Mouse (Mus musculus): ENCODE measurements at regions not wholly inside any gene's neighbourhood (a gene's known extent, or its start where the extent isn't known, plus 50 kb on each side); places are given as distances from the start of the nearest gene placed in this dataset.

- ATAC-seq (ENCODE audit: insufficient read depth, low FRiP score), result no peak
- no peak overlapping the region for H3K4me3 ChIP-seq (replicated peaks; ENCODE audit: low read length)
- no peak overlapping the region for H3K9ac ChIP-seq (ENCODE audit: low read length)
- H3K9me3 ChIP-seq (replicated peaks; ENCODE audit: control insufficient read depth, low read length), result peaks cover 8% of the 10 kb centered on the region; the same call in 1 of the 2 replicates
- H3K27me3 ChIP-seq (ENCODE audit: control insufficient read depth, insufficient read depth, low read length), result no peaks in the 10 kb centered on the region
- H3K36me3 ChIP-seq (ENCODE audit: control insufficient read depth, insufficient read depth, low read length), result no peaks in the 10 kb centered on the region
- no peak overlapping the region for H3K4me2 ChIP-seq (ENCODE audit: low read depth, low read length)
- 83% methylated on average over 1 of the region's 1 CpGs for WGBS
- H3K4me1 ChIP-seq (ENCODE audit: control insufficient read depth, insufficient read depth, low read length), result no peaks in the 10 kb centered on the region
- no peak overlapping the region for H3K27ac ChIP-seq (ENCODE audit: low read length)
These were observed 66.1 kb upstream of the 1600014C23Rik start for GRCm38 (mm10) chr17:45799725-45800124.

GRCm38 (mm10) chr17:45798996-45799395 is 65.4 kb upstream of the 1600014C23Rik start:
- Histone ChIP-seq H3K9me3 (replicated peaks; ENCODE audit: control insufficient read depth, low read length) (peaks cover 8% of the 10 kb centered on the region; the same call in 1 of the 2 replicates), H3K4me2 (ENCODE audit: low read depth, low read length) (no peak overlapping the region), H3K4me1 (ENCODE audit: control insufficient read depth, insufficient read depth, low read length) (no peaks in the 10 kb centered on the region), H3K27ac (ENCODE audit: low read length) (no peak overlapping the region), H3K27me3 (ENCODE audit: control insufficient read depth, insufficient read depth, low read length) (no peaks in the 10 kb centered on the region), H3K4me3 (replicated peaks; ENCODE audit: low read length) (no peak overlapping the region), H3K9ac (ENCODE audit: low read length) (no peak overlapping the region), H3K36me3 (ENCODE audit: control insufficient read depth, insufficient read depth, low read length) (no peaks in the 10 kb centered on the region)
- no peak for ATAC-seq (ENCODE audit: insufficient read depth, low FRiP score)
- 58% methylated on average over 11 of the region's 11 CpGs for WGBS

- no peak overlapping the region for H3K4me3 ChIP-seq (replicated peaks; ENCODE audit: low read length)
- H3K9ac ChIP-seq (ENCODE audit: low read length), result no peak overlapping the region
- no peak overlapping the region for H3K27ac ChIP-seq (ENCODE audit: low read length)
- WGBS, result 75% methylated on average over 8 of the region's 8 CpGs
- no peak for ATAC-seq (ENCODE audit: insufficient read depth, low FRiP score)
- H3K9me3 ChIP-seq (replicated peaks; ENCODE audit: control insufficient read depth, low read length), result peaks cover 8% of the 10 kb centered on the region; the same call in 1 of the 2 replicates
- no peaks in the 10 kb centered on the region for H3K4me1 ChIP-seq (ENCODE audit: control insufficient read depth, insufficient read depth, low read length)
- no peaks in the 10 kb centered on the region for H3K36me3 ChIP-seq (ENCODE audit: control insufficient read depth, insufficient read depth, low read length)
- H3K27me3 ChIP-seq (ENCODE audit: control insufficient read depth, insufficient read depth, low read length), result no peaks in the 10 kb centered on the region
- H3K4me2 ChIP-seq (ENCODE audit: low read depth, low read length), result no peak overlapping the region
These were observed 64.8 kb upstream of the 1600014C23Rik start for GRCm38 (mm10) chr17:45798456-45798855.

GRCm38 (mm10) chr17:45797121-45797520 is 63.5 kb upstream of the 1600014C23Rik start:
- 57% methylated on average over 6 of the region's 6 CpGs for whole genome bisulfite sequencing
- H3K27ac ChIP-seq (ENCODE audit: low read length), result no peak overlapping the region

GRCm38 (mm10) chr17:45794926-45795325 is 61.3 kb upstream of the 1600014C23Rik start:
- no peaks in the 10 kb centered on the region for H3K36me3 ChIP-seq (ENCODE audit: control insufficient read depth, insufficient read depth, low read length)
- no peak overlapping the region for H3K4me2 ChIP-seq (ENCODE audit: low read depth, low read length)
- peaks cover 8% of the 10 kb centered on the region for H3K4me1 ChIP-seq (ENCODE audit: control insufficient read depth, insufficient read depth, low read length)
- no peaks in the 10 kb centered on the region for H3K27me3 ChIP-seq (ENCODE audit: control insufficient read depth, insufficient read depth, low read length)
- no peak overlapping the region for H3K9ac ChIP-seq (ENCODE audit: low read length)
- H3K9me3 ChIP-seq (replicated peaks; ENCODE audit: control insufficient read depth, low read length), result 0 out of 2 replicates have a peak, but pooled peaks cover under 1% of the 10 kb centered on the region
- no peak overlapping the region for H3K27ac ChIP-seq (ENCODE audit: low read length)
- no peak overlapping the region for H3K4me3 ChIP-seq (replicated peaks; ENCODE audit: low read length)
- no peak for ATAC-seq (ENCODE audit: insufficient read depth, low FRiP score)
- WGBS, result 80% methylated on average over 7 of the region's 7 CpGs

More at GRCm38 (mm10) chr17:45797121-45797520, 63.5 kb upstream of the 1600014C23Rik start:
- H3K4me1 ChIP-seq (ENCODE audit: control insufficient read depth, insufficient read depth, low read length), result no peaks in the 10 kb centered on the region
- peaks cover 8% of the 10 kb centered on the region; the same call in 1 of the 2 replicates for H3K9me3 ChIP-seq (replicated peaks; ENCODE audit: control insufficient read depth, low read length)
- H3K9ac ChIP-seq (ENCODE audit: low read length), result no peak overlapping the region
- no peaks in the 10 kb centered on the region for H3K27me3 ChIP-seq (ENCODE audit: control insufficient read depth, insufficient read depth, low read length)
- H3K4me3 ChIP-seq (replicated peaks; ENCODE audit: low read length), result no peak overlapping the region
- no peak overlapping the region for H3K4me2 ChIP-seq (ENCODE audit: low read depth, low read length)
- peak; percentile 40; the same call in 1 of the 2 replicates for ATAC-seq (ENCODE audit: insufficient read depth, low FRiP score)
- no peaks in the 10 kb centered on the region for H3K36me3 ChIP-seq (ENCODE audit: control insufficient read depth, insufficient read depth, low read length)

- Histone ChIP-seq H3K36me3 (ENCODE audit: control insufficient read depth, insufficient read depth, low read length) (no peaks in the 10 kb centered on the region), H3K27ac (ENCODE audit: low read length) (peak overlapping the region; percentile 79; the same call in 1 of the 2 replicates), H3K9ac (ENCODE audit: low read length) (no peak overlapping the region), H3K27me3 (ENCODE audit: control insufficient read depth, insufficient read depth, low read length) (no peaks in the 10 kb centered on the region), H3K9me3 (replicated peaks; ENCODE audit: control insufficient read depth, low read length) (no peaks in the 10 kb centered on the region), H3K4me2 (ENCODE audit: low read depth, low read length) (no peak overlapping the region), H3K4me1 (ENCODE audit: control insufficient read depth, insufficient read depth, low read length) (peaks cover 12% of the 10 kb centered on the region), H3K4me3 (replicated peaks; ENCODE audit: low read length) (no peak overlapping the region)
- ATAC-seq (ENCODE audit: insufficient read depth, low FRiP score), result no peak
- WGBS, result 79% methylated on average over 8 of the region's 8 CpGs
These were observed 57.4 kb upstream of the 1600014C23Rik start for GRCm38 (mm10) chr17:45790959-45791520.

GRCm38 (mm10) chr17:45789777-45790176 is 56.1 kb upstream of the 1600014C23Rik start:
- Histone ChIP-seq H3K4me1 (ENCODE audit: control insufficient read depth, insufficient read depth, low read length) (peaks cover 17% of the 10 kb centered on the region), H3K9me3 (replicated peaks; ENCODE audit: control insufficient read depth, low read length) (no peaks in the 10 kb centered on the region), H3K9ac (ENCODE audit: low read length) (peak overlapping the region; percentile 16; the same call in 1 of the 2 replicates), H3K4me2 (ENCODE audit: low read depth, low read length) (no peak overlapping the region), H3K27ac (ENCODE audit: low read length) (peak overlapping the region; percentile 79), H3K27me3 (ENCODE audit: control insufficient read depth, insufficient read depth, low read length) (no peaks in the 10 kb centered on the region), H3K4me3 (replicated peaks; ENCODE audit: low read length) (no peak overlapping the region), H3K36me3 (ENCODE audit: control insufficient read depth, insufficient read depth, low read length) (no peaks in the 10 kb centered on the region)
- WGBS, result 36% methylated on average over 6 of the region's 6 CpGs
- ATAC-seq (ENCODE audit: insufficient read depth, low FRiP score), result peak; percentile 86

- Histone ChIP-seq H3K4me1 (ENCODE audit: control insufficient read depth, insufficient read depth, low read length) (peaks cover 12% of the 10 kb centered on the region), H3K36me3 (ENCODE audit: control insufficient read depth, insufficient read depth, low read length) (no peaks in the 10 kb centered on the region), H3K27me3 (ENCODE audit: control insufficient read depth, insufficient read depth, low read length) (no peaks in the 10 kb centered on the region), H3K27ac (ENCODE audit: low read length) (no peak overlapping the region), H3K4me2 (ENCODE audit: low read depth, low read length) (no peak overlapping the region), H3K9ac (ENCODE audit: low read length) (no peak overlapping the region), H3K4me3 (replicated peaks; ENCODE audit: low read length) (no peak overlapping the region), H3K9me3 (replicated peaks; ENCODE audit: control insufficient read depth, low read length) (no peaks in the 10 kb centered on the region)
- 54% methylated on average over 10 of the region's 10 CpGs for WGBS
- ATAC-seq (ENCODE audit: insufficient read depth, low FRiP score), result peak; percentile 38; the same call in 1 of the 2 replicates
These were observed 51.3 kb upstream of the 1600014C23Rik start for GRCm38 (mm10) chr17:45784905-45785304.

GRCm38 (mm10) chr17:45784496-45784895 is 50.9 kb upstream of the 1600014C23Rik start:
- Histone ChIP-seq H3K36me3 (ENCODE audit: control insufficient read depth, insufficient read depth, low read length) (no peaks in the 10 kb centered on the region), H3K4me1 (ENCODE audit: control insufficient read depth, insufficient read depth, low read length) (peaks cover 10% of the 10 kb centered on the region), H3K9me3 (replicated peaks; ENCODE audit: control insufficient read depth, low read length) (no peaks in the 10 kb centered on the region), H3K9ac (ENCODE audit: low read length) (no peak overlapping the region), H3K27ac (ENCODE audit: low read length) (no peak overlapping the region), H3K27me3 (ENCODE audit: control insufficient read depth, insufficient read depth, low read length) (no peaks in the 10 kb centered on the region), H3K4me3 (replicated peaks; ENCODE audit: low read length) (no peak overlapping the region), H3K4me2 (ENCODE audit: low read depth, low read length) (no peak overlapping the region)
- 82% methylated on average over 5 of the region's 5 CpGs for WGBS
- ATAC-seq (ENCODE audit: insufficient read depth, low FRiP score), result no peak
